Mouse (Mus musculus) v-Abl transformed pro-B cells (cell line): ENCODE data around the gene Slc15a5.
"Not testable (repeated sequence)": the region's sequence is repeated elsewhere in the genome, so short reads cannot be mapped to it uniquely, and the experiment has no call there.

Experiments
- in situ Hi-C, 2 experiments: fragments of 400-800 bp; cut with MboI; formaldehyde crosslinking; loops; one replicate each; pipeline ENCODE4 v1.15.1; 2025; ENCODE audit not compliant: unreplicated experiment in 2 of 2

Gene Slc15a5

DNA sequence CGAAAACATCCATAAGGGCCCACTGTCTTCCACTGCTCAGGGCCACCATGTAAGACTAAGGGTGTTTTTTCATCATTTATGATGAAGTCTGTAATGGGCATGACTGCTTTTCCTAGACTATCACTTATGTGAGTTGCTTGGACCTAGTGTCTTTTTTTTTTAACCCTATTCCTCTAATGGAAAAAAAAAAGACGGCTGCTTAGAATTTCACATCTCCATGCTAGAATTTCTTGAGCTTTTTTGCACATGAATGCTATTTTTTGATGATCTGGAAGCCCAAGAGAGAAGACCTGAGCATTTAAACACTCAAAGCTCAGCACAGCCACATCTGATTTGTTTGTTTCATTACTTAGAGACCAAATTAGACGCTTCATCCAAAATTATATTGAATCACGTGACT lies at the start of gene Slc15a5:
TSS of gene Slc15a5 (minus strand) at position 101 of the 400 bp plus-strand sequence.
- in situ Hi-C loops = no loop called here

DNA sequence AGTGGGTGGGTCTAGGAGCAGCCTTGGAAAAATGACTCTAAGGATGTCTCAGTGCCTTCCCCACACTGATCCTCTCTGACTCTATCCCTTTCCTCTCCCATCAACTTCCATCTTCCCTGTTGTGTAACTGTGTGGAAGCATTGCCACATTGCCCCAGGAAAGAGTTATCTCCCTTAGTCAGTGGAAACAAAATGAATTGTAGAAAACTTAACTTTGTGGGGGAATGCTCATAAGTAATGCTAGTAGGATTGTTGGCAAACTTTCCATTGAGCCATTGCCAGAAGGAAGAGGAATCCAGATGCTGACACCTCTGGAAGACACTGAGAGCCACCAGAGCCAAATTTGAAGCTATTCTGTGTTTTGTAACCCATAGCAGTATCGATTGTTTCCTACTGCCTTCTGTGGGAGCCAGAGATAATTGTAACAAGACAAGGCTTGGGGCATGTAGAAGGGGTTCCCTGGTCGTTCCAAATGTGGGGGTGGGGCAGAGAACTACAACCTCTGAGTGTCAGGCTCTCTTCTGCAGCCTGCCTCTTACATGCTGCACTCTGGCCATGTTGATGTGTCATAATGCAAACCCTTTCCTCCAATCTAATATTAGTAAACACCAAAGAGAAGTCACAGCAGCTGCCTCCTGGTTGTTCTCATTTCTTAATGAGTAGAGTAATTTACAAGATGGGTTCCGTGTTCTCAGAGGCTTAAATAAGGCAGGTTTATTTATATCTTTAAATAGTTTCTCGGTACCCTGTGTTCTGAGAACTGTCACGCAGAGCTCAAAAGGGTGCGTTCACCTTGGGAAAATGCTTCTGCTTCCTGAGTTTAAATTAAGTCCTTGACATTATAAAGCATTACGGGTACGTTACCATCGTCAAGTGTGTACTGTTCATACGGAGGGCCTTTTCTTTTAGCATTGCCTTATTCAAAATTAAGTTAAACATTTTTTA lies 48.9 kb upstream of the Slc15a5 start:
- in situ Hi-C loops = no loop called here

DNA sequence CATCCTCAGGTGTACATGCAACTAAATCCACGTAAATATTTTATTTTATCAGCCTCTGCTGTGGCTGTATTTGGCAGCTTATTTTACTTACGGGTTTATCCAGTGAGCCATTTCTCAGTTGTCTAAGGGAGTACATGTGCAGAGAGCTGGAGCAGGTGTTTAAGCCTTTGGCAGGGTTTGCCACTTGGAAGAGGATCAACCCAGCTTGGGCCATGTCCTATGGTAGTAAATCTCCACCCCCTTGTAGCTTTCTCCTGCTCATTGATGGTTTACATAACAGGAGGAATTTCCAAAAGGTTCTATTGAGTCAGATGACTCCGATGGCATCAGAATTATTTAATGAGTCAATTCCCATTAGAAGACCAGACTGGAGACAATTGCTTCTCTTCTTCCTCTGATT lies 37.8 kb upstream of the Slc15a5 start:
- in situ Hi-C loops = no loop called here

DNA sequence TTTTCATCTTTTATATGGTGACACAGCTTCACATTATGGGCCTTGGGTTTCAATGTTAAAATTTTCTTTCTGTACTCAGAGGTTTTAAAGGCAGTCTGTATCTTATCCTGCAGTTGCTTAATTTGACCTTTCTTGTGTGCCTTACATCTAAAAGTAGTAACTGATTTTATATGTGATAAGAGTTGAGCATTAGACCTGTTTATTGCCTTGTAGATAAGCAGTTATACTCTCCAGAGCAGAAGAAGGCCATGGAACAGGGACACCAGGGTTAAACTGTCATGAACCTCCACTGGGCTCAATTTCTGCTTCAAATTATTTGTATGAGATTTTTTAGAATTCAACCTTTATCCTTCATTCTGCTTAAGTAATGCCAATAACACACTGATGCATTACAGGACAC lies 24.8 kb upstream of the Slc15a5 start:
- in situ Hi-C loops = no loop called here

DNA sequence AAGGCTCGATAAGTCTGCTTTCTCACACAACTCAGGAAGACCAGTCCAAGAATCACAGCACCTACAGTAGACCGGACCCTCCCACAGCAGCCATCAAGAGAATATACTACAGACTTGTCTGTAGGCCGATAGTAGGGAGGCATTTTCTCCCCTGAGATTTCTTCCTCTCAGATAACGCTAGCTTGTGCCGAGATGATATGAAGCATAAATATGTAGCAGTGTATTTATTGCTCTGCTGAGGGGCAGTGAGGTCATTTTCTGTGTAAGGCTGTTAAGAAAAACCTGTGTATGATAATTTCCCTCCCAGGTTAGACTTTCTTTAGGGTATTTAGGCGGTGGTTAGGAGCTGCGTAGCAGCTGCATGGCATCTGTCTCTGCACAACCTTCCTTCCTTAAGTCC lies 23.2 kb upstream of the Slc15a5 start:
- in situ Hi-C loops = no loop called here

DNA sequence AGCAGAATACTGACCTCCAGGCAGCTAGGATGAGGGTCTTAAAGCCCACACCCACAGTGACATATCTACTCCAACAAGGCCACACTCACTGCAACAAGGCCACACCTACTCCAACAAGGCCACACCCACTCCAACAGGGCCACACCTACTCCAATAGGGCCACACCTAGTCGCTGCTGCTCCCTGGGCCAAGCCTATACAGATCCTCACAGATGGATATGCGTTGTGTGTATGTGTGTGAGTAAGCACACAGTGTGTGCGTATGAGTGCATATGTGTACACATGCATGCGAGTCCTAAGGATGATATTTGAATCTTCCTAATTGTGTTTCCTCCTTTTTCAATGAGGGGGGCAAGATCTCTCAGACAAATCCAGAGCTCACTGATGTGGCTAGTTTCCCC lies 22.1 kb upstream of the Slc15a5 start:
- in situ Hi-C loops = no loop called here

DNA sequence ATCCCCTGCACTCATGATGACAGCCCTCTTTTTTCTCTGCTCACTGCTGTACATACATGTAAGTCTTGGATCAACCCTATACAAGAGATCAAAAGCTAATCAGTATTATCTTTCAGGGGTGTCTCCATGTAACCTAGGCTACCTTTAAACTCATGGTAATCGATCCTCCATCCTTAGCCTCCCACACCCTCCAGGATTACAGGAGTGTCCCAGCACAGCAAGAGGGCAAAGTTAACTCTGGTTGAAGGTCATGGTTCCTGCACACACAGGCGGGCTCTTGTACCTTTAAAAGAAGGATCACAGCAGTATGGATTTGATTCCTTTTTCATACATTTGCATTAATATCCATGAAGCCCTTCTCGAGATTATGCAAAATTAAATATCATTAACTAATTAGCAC lies 19.9 kb upstream of the Slc15a5 start:
- in situ Hi-C loops = no loop called here

DNA sequence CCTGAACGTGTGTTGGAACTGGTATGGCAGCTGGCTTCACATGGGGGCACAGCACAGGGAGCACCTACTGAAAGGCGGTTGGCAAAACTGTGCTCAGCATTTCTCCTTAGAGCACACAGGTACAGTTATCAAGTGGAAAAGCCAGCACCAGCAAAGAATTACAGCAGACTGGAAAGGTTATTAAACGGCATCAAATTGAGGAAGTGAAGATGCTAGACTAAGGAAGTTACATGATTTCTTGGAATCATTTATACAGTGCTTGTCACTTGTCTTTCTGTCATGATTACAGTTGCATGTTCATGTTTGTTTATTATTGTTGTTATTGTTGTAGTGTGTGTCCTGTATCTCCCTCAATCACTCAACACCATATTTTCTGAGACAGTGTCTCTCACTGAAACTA lies 15.3 kb upstream of the Slc15a5 start:
- in situ Hi-C loops = no loop called here

DNA sequence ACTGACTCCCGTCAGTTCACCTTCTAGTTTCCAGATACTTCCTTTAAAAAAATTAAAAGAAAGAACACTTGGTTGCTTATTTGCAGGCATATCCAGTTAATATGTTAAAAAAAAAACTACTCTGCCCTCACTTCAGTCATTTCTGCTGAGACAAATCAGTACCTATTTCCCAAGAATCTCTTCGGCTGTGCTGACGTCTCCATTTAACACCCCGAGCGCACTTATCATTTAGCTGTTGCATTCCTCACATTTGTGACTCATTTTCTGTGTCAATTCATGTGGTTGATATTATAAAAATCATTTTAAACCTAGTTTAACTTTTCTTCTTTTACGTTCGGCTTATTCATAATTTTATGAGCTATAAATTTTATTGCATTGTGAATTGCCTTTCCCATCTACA lies 12.7 kb upstream of the Slc15a5 start:
- in situ Hi-C loops = no loop called here

DNA sequence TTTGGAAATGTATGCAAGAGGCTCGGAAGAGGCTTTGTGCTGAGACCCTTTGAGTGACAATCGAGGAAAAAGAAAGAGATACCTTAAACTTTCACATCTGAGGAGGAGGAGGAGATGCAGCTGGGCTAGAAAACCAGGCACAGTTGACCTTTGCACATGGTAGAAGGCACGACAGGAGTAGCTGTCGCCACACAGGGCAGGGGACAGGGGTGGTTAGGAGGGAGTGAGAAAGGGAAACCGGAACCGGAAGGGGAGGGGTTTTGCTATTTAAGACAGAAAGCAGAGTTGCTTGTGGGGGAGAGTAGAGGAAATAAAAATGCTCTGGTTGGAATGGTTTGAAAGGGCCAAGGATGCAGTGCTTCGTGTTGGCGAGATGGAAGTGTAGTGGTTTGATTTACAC lies 9.4 kb upstream of the Slc15a5 start:
- in situ Hi-C loops = no loop called here

DNA sequence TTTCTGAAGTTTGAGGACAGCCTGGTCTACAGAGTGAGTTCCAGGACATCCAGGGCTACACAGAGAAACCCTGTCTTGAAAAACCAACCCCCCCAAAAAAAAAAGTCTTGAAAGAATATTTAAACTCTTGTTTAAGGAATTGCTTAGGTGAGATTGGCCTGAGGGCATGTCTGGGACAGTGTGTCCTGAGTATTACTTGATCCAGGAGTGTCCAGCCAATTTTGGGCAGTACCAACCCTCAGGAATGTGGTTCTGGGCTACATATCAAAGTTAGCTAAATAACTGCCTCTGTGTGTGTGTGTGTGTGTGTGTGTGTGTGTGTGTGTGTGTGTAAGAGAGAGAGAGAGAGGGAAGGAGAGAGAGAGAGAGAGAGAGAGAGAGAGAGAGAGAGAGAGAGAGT lies 6.7 kb upstream of the Slc15a5 start:
- in situ Hi-C loops = not testable (repeated sequence)

DNA sequence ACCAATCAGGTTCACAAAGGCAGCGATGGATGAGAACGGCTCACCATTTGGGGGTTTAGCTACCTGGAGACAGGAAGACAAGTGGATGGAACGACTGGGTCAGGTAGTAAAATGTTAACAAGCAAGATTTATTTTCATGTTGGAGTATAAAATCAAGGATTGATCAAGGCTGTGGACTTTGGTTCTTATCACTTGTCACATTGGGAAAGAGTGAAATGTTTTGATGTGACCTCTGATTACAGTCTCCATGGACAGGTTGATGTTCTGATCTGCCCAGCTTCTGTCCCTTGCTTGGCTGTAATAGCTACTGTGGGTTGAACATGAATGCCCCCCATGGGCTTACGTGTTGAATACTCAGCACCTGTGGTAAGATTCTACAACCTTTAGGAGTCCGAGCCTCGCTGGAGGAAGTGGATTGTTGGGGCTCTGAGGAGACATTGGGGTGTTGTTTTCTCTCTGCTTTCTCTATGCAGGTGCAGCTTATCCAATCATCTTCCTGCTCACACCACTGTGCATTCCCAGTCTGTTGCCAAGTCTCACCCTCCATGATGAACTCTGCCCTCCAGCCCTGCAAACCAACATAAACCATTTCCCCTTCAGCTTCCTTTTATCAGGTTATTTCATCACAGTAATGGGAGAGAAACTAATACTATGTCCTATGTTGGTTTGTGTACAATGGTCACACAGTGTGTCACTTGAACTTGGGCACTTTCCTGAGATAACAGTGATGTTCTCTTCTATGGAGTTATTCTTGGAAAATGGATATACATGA lies 1.2 kb upstream of the Slc15a5 start:
- in situ Hi-C loops = no loop called here

DNA sequence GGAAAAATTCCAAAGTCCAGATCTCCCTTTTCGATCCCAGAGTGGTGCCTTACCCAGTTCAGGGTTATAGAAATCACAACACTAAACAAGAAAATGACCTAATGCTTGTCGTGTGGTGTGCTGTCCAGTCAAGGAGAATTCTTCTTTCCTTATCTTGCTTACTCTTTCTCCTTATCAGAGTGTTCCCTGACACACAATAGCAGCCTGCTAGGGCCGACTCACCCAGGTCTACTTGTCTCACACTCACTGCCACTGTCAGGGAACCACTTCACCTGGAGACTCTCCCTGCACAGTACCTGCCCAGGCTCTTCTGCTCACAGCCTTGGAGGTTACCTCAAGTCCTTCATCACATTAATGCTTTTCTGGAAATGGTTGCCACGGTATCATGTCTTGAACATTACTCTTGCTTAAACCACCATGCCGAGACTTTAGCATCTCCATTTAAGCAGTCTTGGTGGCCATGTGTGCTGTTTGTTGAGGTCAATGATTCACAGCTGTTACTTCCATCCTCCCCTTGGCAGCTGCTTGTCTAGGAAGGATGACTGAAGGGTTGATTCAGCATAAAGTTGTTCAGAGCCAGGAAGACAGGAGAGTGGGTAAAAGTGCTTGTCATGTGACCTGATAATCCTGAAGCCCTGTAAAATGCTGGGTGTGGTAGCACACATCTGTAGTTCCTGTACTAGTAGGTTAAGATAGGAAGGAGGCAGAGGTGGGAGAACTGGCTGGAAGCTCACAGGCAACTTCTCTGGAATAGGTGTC lies 1.9 kb downstream of the Slc15a5 start:
- in situ Hi-C loops = no loop called here

DNA sequence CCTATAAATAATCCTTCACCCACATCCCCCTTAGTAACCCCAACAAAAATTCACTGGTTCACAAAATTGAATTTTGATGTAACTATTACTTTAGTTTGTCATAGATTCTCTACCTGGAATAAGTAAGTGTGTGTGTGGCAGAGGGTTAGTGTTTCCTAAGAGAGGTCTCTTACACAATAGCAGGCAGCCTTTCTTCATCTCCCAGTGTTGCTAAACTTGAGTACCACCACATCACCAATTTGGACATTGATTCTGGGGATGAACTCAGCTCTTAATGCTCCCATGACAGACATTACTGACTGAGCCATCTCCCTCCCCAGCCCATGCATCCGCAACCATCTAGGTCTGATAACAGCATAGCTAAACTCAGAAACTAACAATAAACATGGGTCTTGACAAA lies 4.0 kb downstream of the Slc15a5 start:
- in situ Hi-C loops = no loop called here

DNA sequence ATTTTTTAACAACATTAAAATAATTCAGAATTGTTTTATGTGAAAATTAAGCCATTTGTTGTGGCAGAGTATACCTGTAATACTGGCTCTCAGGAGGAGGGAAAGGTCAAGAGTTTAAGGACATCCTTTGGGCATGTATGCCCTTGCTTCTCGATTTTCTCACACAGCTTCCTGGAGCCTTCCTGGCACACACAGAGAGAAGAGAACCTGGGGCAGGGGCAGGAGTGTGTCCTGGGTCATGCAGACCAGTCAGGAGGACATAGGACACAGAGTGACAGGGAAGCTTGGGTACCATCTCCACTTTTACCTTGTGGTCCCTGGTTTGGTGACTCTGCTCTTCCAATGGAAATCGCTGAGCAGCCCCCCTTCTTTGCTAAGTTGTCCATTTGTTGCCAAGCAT lies 6.2 kb downstream of the Slc15a5 start:
- in situ Hi-C loops = no loop called here

DNA sequence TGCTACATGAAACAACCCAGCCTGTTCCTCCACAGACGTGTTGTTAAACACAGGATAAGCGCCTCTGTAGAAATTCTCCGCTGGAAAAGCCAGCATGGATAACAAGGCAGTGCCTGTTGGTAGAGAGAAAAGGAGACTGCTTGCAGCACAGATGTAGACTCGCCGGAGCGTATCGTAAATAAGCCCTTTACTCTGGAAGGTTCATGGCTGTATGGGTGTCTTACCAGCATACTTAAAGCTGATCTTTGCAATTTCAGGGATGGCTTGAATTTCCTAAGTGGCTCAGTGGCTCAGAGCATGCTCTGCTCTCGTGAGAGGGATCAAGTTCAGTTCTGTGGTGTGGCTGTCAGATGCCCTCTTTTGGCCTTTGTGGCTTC lies 6.8 kb downstream of the Slc15a5 start:
- in situ Hi-C loops = no loop called here

DNA sequence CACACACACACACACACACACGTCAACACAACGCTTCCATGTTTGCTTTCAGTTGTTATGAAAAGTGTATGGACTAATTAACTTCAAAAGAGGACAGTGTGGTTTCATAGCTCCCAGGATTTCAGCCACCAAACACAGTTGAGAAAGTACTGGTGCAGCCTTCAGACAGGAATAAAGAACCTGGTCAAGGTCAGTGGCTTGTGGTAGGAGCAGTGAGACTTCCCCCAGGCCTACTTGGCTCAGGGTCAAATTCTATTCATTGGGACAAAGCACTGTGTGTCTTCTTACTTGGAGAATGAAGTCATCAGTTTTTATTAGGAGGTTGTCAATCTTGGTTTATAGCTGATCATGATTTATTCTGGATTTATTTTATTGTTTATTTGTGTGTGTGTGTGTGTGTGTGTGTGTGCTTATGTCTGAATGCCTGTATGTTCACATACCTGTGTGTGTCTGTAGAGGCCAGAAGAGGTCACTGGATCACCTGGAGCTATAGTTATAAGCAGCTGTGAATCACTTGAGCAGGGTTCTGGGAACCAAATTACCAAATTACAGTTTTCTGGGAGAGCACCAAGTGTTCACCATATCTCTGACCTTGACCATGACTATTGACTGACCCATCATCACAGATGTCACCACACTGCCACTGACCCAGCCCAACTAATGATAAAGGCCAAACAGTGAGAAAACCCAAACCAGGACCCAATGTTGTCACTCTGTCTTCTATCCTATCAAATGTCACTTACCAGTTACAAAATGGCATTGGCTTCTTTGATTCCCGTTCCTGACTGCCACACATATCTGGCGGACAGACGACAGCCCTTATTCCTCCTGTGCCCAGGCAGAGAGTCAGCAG lies 7.4 kb downstream of the Slc15a5 start:
- in situ Hi-C loops = no loop called here

DNA sequence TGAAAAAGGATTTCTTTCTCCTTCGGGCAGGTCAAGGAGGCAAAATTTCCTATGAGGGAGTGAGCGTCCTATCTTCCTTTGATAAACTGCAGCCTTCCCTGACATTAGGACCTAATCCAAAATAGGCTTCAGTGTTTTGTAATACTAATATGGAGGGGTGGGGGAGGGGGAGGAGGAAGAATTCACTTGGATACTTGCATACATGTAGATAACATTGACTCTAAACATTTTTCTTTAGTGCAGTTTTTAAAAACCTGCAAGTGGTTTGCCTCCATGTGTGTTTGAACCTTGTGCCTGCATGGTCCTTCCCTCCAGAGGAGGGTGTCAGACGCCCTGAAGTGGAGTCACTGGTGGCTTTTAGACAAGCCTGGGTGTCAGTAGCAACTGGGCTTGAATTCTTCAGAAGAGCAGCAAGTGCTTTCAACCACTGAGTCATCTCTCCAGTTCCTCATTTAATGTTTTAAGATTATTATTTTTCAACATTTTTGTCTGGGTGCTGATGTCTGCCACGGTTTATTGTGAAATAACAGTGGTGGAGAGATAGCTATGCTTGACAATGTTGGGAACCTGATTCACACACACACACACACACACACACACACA lies 8.1 kb downstream of the Slc15a5 start:
- in situ Hi-C loops = no loop called here

DNA sequence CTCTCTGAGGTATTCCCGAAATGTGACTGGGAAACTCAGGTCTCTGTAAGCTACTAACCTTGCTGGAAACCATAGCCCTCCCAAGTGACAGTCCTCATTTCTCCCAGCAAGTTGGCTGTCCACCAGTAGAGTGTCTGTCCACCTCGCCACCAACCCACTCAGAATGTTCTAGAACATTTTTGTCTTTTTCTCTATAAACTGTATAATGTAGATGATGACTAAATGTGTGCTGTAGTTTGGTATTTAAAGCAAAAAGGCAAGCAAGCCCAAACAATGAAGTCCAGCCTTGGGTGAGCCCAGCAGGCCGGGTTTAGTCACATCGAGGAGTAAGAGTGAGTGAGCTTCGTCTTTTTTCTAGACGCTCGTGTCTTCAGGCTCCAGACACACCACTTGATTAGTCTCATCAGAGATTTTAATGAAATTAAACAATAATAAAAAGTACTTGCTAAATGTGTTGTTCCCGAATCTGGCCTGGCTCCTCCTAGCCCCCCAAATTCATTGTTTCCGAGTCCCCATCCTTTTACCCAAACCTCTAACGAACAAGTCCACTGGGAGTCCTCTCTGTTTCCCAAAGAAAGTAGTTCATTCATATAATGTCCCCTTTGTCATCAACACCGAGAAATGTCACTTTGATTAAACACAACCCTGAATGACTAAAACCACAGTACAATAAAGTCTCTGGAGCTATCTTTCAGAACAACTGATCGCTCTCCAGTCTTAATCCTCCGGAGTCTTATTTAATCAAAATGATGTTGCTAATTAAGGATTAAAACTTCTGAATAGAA lies 8.8 kb downstream of the Slc15a5 start:
- in situ Hi-C loops = no loop called here
